In genomic region chr8:69887289-69888243, GRCm38 (mm10) we compare ENCODE assay signal across 8 mouse cellular contexts. TPM values are rescaled to one million over a fixed set of nuclear protein-coding genes. Genes with fewer than 3 reads are reported as not detected.
DNase-seq lines count a peak whose midpoint lies in the region; ATAC-seq lines count a peak whose summit lies in the region.

Gene Cilp2, minus strand, starts transcription at chr8:69887687.

- peak; percentile 29 to 61 for DNase-seq in adrenal gland, adult (ENCODE audit: inconsistent age in 2 of 2, low spot score in 1 of 2)
- DNase-seq in adrenal gland, postnatal 10 days: no peak
- peak; percentile 61 to 74 for DNase-seq in kidney, postnatal 25 days
- DNase-seq in midbrain, embryonic 11.5 days (ENCODE audit: low spot score, missing footprints): peak; percentile 94
- DNase-seq in right cerebral cortex, postnatal 4 days: no peak
- no peak for DNase-seq in frontal cortex, postnatal 10 days (ENCODE audit: low spot score in 2 of 2)

- peaks cover 6% of the 10 kb centered on the region; the same call in 1 of the 2 replicates for H3K4me1 ChIP-seq in brown adipose tissue, adult 24 weeks (ENCODE audit: control insufficient read depth, insufficient read depth, insufficient read length, low read length)
- H3K4me1 ChIP-seq in heart, embryonic 16.5 days (ENCODE audit: control insufficient read depth, insufficient read depth, low read length): peaks cover 25% of the 10 kb centered on the region
- peaks cover 20% of the 10 kb centered on the region for H3K4me1 ChIP-seq in midbrain, embryonic 11.5 days (ENCODE audit: control insufficient read depth, insufficient read depth, low read length)

- no peak for ATAC-seq in heart, embryonic 16.5 days (replicated peaks; ENCODE audit: extremely low read depth, insufficient read depth, low FRiP score)
- no peak for ATAC-seq in midbrain, embryonic 11.5 days (ENCODE audit: low FRiP score)

- H3K4me2 ChIP-seq in heart, embryonic 16.5 days (ENCODE audit: low read depth, low read length): peak within 1 kb of the TSS; percentile 61
- H3K4me2 ChIP-seq in midbrain, embryonic 11.5 days: peak within 1 kb of the TSS; percentile 19

- H3K9ac ChIP-seq in heart, embryonic 16.5 days (ENCODE audit: low read length): peak within 1 kb of the TSS; percentile 46
- H3K9ac ChIP-seq in midbrain, embryonic 11.5 days (ENCODE audit: low read length): no peak within 1 kb of the TSS

- 2% methylated on average over 59 of the region's 60 CpGs for WGBS in heart, embryonic 16.5 days
- WGBS in midbrain, embryonic 11.5 days: 1% methylated on average over 59 of the region's 60 CpGs

- H3K4me3 ChIP-seq in brown adipose tissue, adult 24 weeks (ENCODE audit: insufficient read depth, low read depth, low read length): peak within 1 kb of the TSS; percentile 48
- peak within 1 kb of the TSS; percentile 47 for H3K4me3 ChIP-seq in heart, embryonic 16.5 days (ENCODE audit: low read length)
- peak within 1 kb of the TSS; percentile 14 for H3K4me3 ChIP-seq in midbrain, embryonic 11.5 days (ENCODE audit: low read depth, low read length)

- H3K36me3 ChIP-seq in heart, embryonic 16.5 days (ENCODE audit: control insufficient read depth, insufficient read depth): no peaks in the 10 kb centered on the region
- H3K36me3 ChIP-seq in midbrain, embryonic 11.5 days (ENCODE audit: control insufficient read depth, insufficient read depth, low read length): no peaks in the 10 kb centered on the region

- peaks cover 80% of the 10 kb centered on the region for H3K27me3 ChIP-seq in heart, embryonic 16.5 days (ENCODE audit: control insufficient read depth, insufficient read depth, low read length)
- H3K27me3 ChIP-seq in midbrain, embryonic 11.5 days (ENCODE audit: control insufficient read depth, insufficient read depth, low read length): peaks cover 82% of the 10 kb centered on the region

- no peaks in the 10 kb centered on the region for H3K9me3 ChIP-seq in heart, embryonic 16.5 days (replicated peaks; ENCODE audit: control insufficient read depth, low read length)
- H3K9me3 ChIP-seq in midbrain, embryonic 11.5 days (ENCODE audit: control insufficient read depth, low read length): no peaks in the 10 kb centered on the region

- no peak within 1 kb of the TSS for H3K27ac ChIP-seq in brown adipose tissue, adult 24 weeks (replicated peaks; ENCODE audit: low read depth, low read length)
- no peak within 1 kb of the TSS for H3K27ac ChIP-seq in heart, embryonic 16.5 days (ENCODE audit: low read length)
- no peak within 1 kb of the TSS for H3K27ac ChIP-seq in midbrain, embryonic 11.5 days (ENCODE audit: low read depth, low read length)

RNA-seq across cellular contexts. Expression of gene Cilp2, which starts in this region (rescaled TPM):
- total RNA-seq in adrenal gland, postnatal 10 days (2021): 1 to 10 TPM in 1 of 2 experiments, under 1 TPM in 1; 0.64 to 1.5 TPM
- not detected in 2 replicates for polyA plus RNA-seq in brown adipose tissue, adult 24 weeks (2012; ENCODE audit: insufficient read depth, insufficient read length, missing spikeins)
- 0.29 and 0.47 TPM in 2 replicates for polyA plus RNA-seq in heart, embryonic 16.5 days (2015; fragmentation: Nextera tagmentation; extraction: Ambion mirVana)
- 0.31 and 0.40 TPM in 2 replicates for polyA plus RNA-seq in midbrain, embryonic 11.5 days (2014; fragmentation: Nextera tagmentation; extraction: Ambion mirVana)

Comparison
In these comparisons a context has a peak if more than half of its experiments do, and no peak if none do; other contexts are left out.
1. DNase-seq: peak in adrenal gland, adult (2 of 2) and kidney, postnatal 25 days (2 of 2); none in adrenal gland, postnatal 10 days (single experiment), right cerebral cortex, postnatal 4 days (single experiment) and frontal cortex, postnatal 10 days (0 of 2).
2. Peak in DNase-seq, H3K4me3 ChIP-seq and H3K4me2 ChIP-seq in midbrain, embryonic 11.5 days; RNA of the gene not detected or under 1 TPM.
3. Peak in every context shown above with its lines, with median percentiles within 50 percentile points of each other: H3K4me3 ChIP-seq.